ENCODE assay signal across 25 mouse cellular contexts in genomic region chr12:28288376-28288896, GRCm38 (mm10).
A peak's percentile ranks its signal among the peaks of the same experiment; 100 is the strongest.
DNase-seq lines count a peak whose midpoint lies in the region; ATAC-seq lines count a peak whose summit lies in the region.
"Had no signal": no experiment of that assay in that cellular context is flagged by ENCODE, and none has a peak within 500 bp of the region (broad histone marks: within the 10 kb centered on the region; RNA-seq: fewer than 3 reads in every experiment).

No protein-coding gene starts in this region.

- 58% methylated on average over 5 of the region's 5 CpGs for WGBS in forebrain, embryonic 13.5 days
- WGBS in forebrain, embryonic 12.5 days, result 62% methylated on average over 5 of the region's 5 CpGs
- WGBS in forebrain, embryonic 15.5 days, result 42% methylated on average over 5 of the region's 5 CpGs
- WGBS in forebrain, embryonic 10.5 days, result 86% methylated on average over 5 of the region's 5 CpGs

- intact Hi-C loops in heart, postnatal 14 days (cut with DNase I), result no loop called here

- DNase-seq in forebrain, embryonic 10.5 days (ENCODE audit: extremely low spot score, low spot score), result no peak
- DNase-seq in heart, adult 11 months, result peak; percentile 28
- DNase-seq in heart, postnatal 14 days, result no peak
- DNase-seq: adrenal gland, adult 8-10 months; adrenal gland, postnatal 14 days; adrenal gland, postnatal 36 days; B cell, adult 2 months; cerebellum, adult 11 months; cerebellum, adult 18-20 months; cerebellum, adult 8-10 months; cerebellum, adult 9-11 months; cerebellum, postnatal 14 days; cerebellum, postnatal 36 days; embryo, embryonic 11 days had no signal

- H3K4me3 ChIP-seq in forebrain, embryonic 13.5 days, result no peak overlapping the region
- H3K4me3 ChIP-seq in forebrain, embryonic 12.5 days (replicated peaks), result no peak overlapping the region
- H3K4me3 ChIP-seq in forebrain, embryonic 15.5 days, result no peak overlapping the region
- H3K4me3 ChIP-seq in forebrain, embryonic 10.5 days, result no peak overlapping the region
- H3K4me3 ChIP-seq: embryonic facial prominence, embryonic 13.5 days; embryonic facial prominence, embryonic 15.5 days; erythroblast, embryonic 14.5 days had no signal

- no peak overlapping the region for H3K27ac ChIP-seq in forebrain, embryonic 13.5 days
- no peak overlapping the region for H3K27ac ChIP-seq in forebrain, embryonic 12.5 days
- 0 out of 2 replicates have a peak overlapping the region, but pooled peaks have one; percentile 3 for H3K27ac ChIP-seq in forebrain, embryonic 15.5 days (replicated peaks)
- no peak overlapping the region for H3K27ac ChIP-seq in forebrain, embryonic 10.5 days
- H3K27ac ChIP-seq: embryonic facial prominence, embryonic 13.5 days; embryonic facial prominence, embryonic 15.5 days had no signal

- no peaks in the 10 kb centered on the region for H3K27me3 ChIP-seq in forebrain, embryonic 13.5 days
- no peaks in the 10 kb centered on the region for H3K27me3 ChIP-seq in forebrain, embryonic 12.5 days
- H3K27me3 ChIP-seq in forebrain, embryonic 15.5 days, result no peaks in the 10 kb centered on the region
- no peaks in the 10 kb centered on the region for H3K27me3 ChIP-seq in forebrain, embryonic 10.5 days (ENCODE audit: poor library complexity, severe bottlenecking)
- H3K27me3 ChIP-seq: CH12.LX; embryonic facial prominence, embryonic 13.5 days; embryonic facial prominence, embryonic 15.5 days; Patski had no signal

- H3K4me2 ChIP-seq in forebrain, embryonic 13.5 days, result no peak overlapping the region
- no peak overlapping the region for H3K4me2 ChIP-seq in forebrain, embryonic 12.5 days
- no peak overlapping the region for H3K4me2 ChIP-seq in forebrain, embryonic 15.5 days (replicated peaks)
- H3K4me2 ChIP-seq: embryonic facial prominence, embryonic 13.5 days; embryonic facial prominence, embryonic 15.5 days had no signal

- ATAC-seq in forebrain, embryonic 13.5 days, result 0 out of 2 replicates have a peak, but pooled peaks have one; percentile 24
- no peak; the same call in 1 of the 2 replicates for ATAC-seq in forebrain, embryonic 12.5 days (ENCODE audit: low FRiP score)
- peak; percentile 38; the same call in 1 of the 2 replicates for ATAC-seq in forebrain, embryonic 15.5 days (replicated peaks)
- ATAC-seq: activated CD4-positive, CD25-positive, alpha-beta regulatory T cell, adult 4 months; CD4-positive, CD25-positive, alpha-beta regulatory T cell, adult 4 months; Patski had no signal

- no peaks in the 10 kb centered on the region for H3K9me3 ChIP-seq in forebrain, embryonic 13.5 days (replicated peaks)
- no peaks in the 10 kb centered on the region for H3K9me3 ChIP-seq in forebrain, embryonic 12.5 days
- H3K9me3 ChIP-seq in forebrain, embryonic 15.5 days, result no peaks in the 10 kb centered on the region
- H3K9me3 ChIP-seq in forebrain, embryonic 10.5 days, result no peaks in the 10 kb centered on the region
- H3K9me3 ChIP-seq: embryonic facial prominence, embryonic 13.5 days; embryonic facial prominence, embryonic 15.5 days had no signal

- H3K36me3 ChIP-seq in forebrain, embryonic 13.5 days (ENCODE audit: poor library complexity, severe bottlenecking), result no peaks in the 10 kb centered on the region
- H3K36me3 ChIP-seq in forebrain, embryonic 12.5 days (replicated peaks), result no peaks in the 10 kb centered on the region
- no peaks in the 10 kb centered on the region for H3K36me3 ChIP-seq in forebrain, embryonic 15.5 days
- no peaks in the 10 kb centered on the region for H3K36me3 ChIP-seq in forebrain, embryonic 10.5 days (replicated peaks)
- H3K36me3 ChIP-seq: embryonic facial prominence, embryonic 13.5 days; embryonic facial prominence, embryonic 15.5 days; G1E had no signal

- H3K9ac ChIP-seq in forebrain, embryonic 13.5 days, result no peak overlapping the region
- H3K9ac ChIP-seq in forebrain, embryonic 12.5 days, result no peak overlapping the region
- no peak overlapping the region for H3K9ac ChIP-seq in forebrain, embryonic 15.5 days (replicated peaks)
- H3K9ac ChIP-seq: embryonic facial prominence, embryonic 13.5 days; embryonic facial prominence, embryonic 15.5 days had no signal

- H3K4me1 ChIP-seq in forebrain, embryonic 13.5 days, result no peaks in the 10 kb centered on the region
- no peaks in the 10 kb centered on the region for H3K4me1 ChIP-seq in forebrain, embryonic 12.5 days
- no peaks in the 10 kb centered on the region for H3K4me1 ChIP-seq in forebrain, embryonic 15.5 days
- H3K4me1 ChIP-seq in forebrain, embryonic 10.5 days, result no peaks in the 10 kb centered on the region
- H3K4me1 ChIP-seq: embryonic facial prominence, embryonic 13.5 days; embryonic facial prominence, embryonic 15.5 days had no signal
